Mouse (Mus musculus): ENCODE data around the gene Rusc2.

DNA sequence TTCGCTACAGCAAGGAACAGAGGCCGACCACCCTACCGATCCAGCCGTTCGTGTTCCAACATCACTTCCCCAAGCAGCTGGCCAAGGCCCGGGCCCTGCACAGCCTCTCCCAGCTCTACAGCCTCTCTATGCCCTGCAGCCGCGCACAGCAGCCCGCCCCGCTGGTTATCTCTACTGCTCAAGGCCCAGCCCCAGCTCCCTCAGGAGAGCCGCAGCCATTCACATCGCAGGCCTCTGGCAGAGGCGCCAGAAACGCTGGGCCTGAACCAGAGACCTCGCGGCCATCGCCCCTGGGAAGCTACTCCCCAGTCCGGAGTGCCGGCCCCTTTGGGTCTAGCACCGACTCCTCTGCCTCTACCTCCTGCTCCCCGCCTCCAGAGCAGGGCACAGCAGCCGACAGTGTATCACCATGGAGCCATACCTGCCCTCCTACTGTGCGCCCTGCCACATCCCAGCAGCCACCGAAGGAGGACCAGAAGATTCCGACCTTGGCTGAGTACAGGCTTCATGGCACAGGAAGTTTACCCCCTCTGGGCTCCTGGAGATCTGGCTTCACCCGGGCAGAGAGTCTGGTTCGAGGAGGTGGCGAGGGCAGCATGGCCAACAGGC, 40.0 kb downstream of the Rusc2 start:
- TF ChIP-seq CTCF (IDR thresholded peaks at IDR 0.05; ENCODE audit: low read depth, low read length) (no peak), GATA1 (IDR thresholded peaks at IDR 0.05; ENCODE audit: borderline replicate concordance, low read length) (no peak), TAL1 (conservative IDR thresholded peaks at IDR 0.05; ENCODE audit: low read depth, low read length) (no peak), POLR2AphosphoS5 (IDR thresholded peaks at IDR 0.05; ENCODE audit: insufficient replicate concordance, low read depth, low read length) (no peak), GATA2 (IDR thresholded peaks at IDR 0.05; ENCODE audit: borderline replicate concordance, low read depth, low read length) (no peak)

Measured in G1E (cell line).